Mouse (Mus musculus) thymus, adult 2 months (tissue): ENCODE measurements around the gene Myoc.

Experiments used
- CTCF ChIP-seq: fragments of 200-500 bp; IDR thresholded peaks from 2 replicates; pipeline ENCODE4 v1.5.1; 2012; ENCODE audit warnings: mild to moderate bottlenecking, control low read depth, low read length, moderate library complexity, borderline replicate concordance; ENCODE audit not compliant: control insufficient read depth, poor library complexity, insufficient read depth; ENCODE audit errors: extremely low read depth
- POLR2A ChIP-seq: fragments of 200-500 bp; IDR thresholded peaks from 2 replicates; pipeline ENCODE4 v1.6.1; 2012; ENCODE audit warnings: mild to moderate bottlenecking, low read length, control low read depth, moderate library complexity; ENCODE audit not compliant: control insufficient read depth, poor library complexity, insufficient read depth; ENCODE audit errors: extremely low read depth

DNA sequence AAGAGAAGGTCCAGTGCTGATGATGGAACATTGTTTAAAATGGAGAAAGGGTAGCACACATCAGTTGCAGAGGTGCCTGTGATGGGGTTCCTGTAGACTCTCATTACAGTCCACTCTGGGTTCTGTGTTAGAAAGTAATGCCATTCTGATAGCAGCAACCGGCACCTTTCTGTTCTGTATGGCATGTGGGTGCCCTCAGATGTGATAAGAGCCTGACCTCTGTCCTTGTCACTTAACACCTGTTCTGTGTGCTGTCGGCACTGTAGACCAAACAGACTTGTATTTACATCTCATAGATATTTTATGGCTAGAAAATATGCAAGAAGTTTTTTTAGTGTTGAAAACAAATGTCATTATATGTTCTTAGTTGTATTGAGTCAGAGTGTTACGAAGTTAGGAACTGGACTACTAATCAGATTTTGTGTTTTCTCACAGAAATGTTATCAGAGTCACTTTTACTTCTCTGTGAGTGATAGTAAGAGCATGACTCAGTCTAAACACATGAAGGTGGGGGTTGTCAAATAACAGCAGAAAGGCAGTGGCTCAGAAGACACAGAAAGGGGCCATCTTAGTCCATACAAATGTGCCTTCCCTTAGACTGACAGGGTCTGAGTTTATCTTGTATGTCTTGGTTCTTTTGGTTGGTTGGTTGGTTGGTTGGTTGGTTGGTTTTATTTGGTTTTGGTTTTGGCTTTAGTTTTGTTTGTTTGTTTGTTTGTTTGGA is 41.4 kb upstream of the Myoc start:
- no peak for TF ChIP-seq CTCF
- TF ChIP-seq POLR2A, result no peak
